Mouse (Mus musculus) small intestine, adult 2 months (tissue): ENCODE data around the gene Arsg.

Experiments
- CTCF ChIP-seq: fragments of 200-500 bp; IDR thresholded peaks from 2 replicates; pipeline ENCODE4 v1.5.1; 2012; ENCODE audit warnings: low read depth, mild to moderate bottlenecking, control low read depth, inconsistent platforms, low read length, moderate library complexity, mixed read lengths; ENCODE audit not compliant: insufficient replicate concordance, insufficient read length; ENCODE audit errors: extremely low read depth
- POLR2A ChIP-seq: fragments of 200-500 bp; IDR thresholded peaks from 2 replicates; pipeline ENCODE4 v1.6.1; 2012; ENCODE audit warnings: low read depth, mild to moderate bottlenecking, control low read depth, inconsistent platforms, low read length, moderate library complexity

DNA sequence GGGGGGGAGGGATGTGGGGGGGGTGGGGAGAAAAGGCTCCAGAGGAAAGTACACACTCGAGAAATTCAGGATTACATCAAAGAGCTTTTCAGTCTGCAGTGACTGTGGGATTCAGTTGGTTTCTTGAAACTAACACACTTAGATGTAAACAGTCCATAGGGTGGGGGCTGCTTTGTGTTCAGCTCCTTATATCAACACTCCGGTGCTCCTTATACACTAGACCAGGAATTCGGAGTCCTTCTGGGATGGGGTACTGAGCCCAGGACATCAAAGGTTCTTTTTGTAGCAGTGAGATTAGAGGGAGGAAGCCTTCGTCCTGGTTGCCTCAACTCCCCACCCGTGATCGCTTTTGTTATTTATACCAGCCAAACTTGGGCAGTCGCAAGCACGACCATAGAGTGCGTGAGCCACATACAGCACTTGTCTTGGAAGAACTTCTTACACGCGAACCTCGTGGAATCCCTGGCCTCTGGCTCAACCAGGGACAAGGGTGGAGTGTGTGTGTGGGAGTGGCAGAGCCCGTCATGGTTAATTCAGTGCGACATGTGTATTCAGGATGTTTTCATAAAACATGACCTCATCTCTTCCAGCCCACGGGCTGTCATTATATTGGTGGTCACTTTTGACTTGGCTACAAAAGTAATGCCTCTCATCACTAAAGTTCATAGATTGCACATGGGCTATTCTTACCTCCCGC lies 73.3 kb downstream of the Arsg start:
- no peak for TF ChIP-seq CTCF
- no peak for TF ChIP-seq POLR2A
